Mouse (Mus musculus) heart, postnatal 0 days (tissue): ENCODE measurements at regions not wholly inside any gene's neighbourhood (a gene's known extent, or its start where the extent isn't known, plus 50 kb on each side); places are given as distances from the start of the nearest gene placed in this dataset.

Source experiments
- ATAC-seq: fragments of 200-750 bp; cut with Nextera tagmentation; 2 replicates; pipeline ENCODE4 v1.8.0; 2017; ENCODE audit warnings: low read depth, moderate number of reproducible peaks, moderate library complexity; ENCODE audit not compliant: insufficient read depth
- DNase-seq: peaks from one replicate; pipeline ENCODE4 v3.0.0-alpha.2; 2016; ENCODE audit warnings: low spot score
- H3K27ac ChIP-seq: fragments of 300-500 bp; sonication (generic); 2 replicates; pipeline ENCODE4 v1.5.1; 2014; ENCODE audit warnings: low read depth, mild to moderate bottlenecking
- H3K27me3 ChIP-seq: fragments of 300-500 bp; sonication (generic); 2 replicates; pipeline ENCODE4 v1.6.1; 2014; ENCODE audit warnings: low read length, mixed read lengths; ENCODE audit not compliant: control insufficient read depth, insufficient read depth
- H3K36me3 ChIP-seq: fragments of 300-500 bp; sonication (generic); replicated peaks from 2 replicates; pipeline ENCODE4 v1.6.1; 2014; ENCODE audit warnings: low read length, mixed read lengths; ENCODE audit not compliant: control insufficient read depth, insufficient read depth
- H3K4me1 ChIP-seq: fragments of 300-500 bp; sonication (generic); 2 replicates; pipeline ENCODE4 v1.6.1; 2014; ENCODE audit warnings: antibody characterized with exemption; ENCODE audit not compliant: control insufficient read depth, insufficient read depth
- H3K4me2 ChIP-seq: fragments of 300-500 bp; sonication (generic); 2 replicates; pipeline ENCODE4 v1.6.1; 2014; ENCODE audit warnings: low read depth, mild to moderate bottlenecking, low read length, moderate library complexity
- H3K4me3 ChIP-seq: fragments of 300-500 bp; sonication (generic); 2 replicates; pipeline ENCODE4 v1.5.1; 2014; ENCODE audit warnings: low read depth, low read length
- H3K9ac ChIP-seq: fragments of 300-500 bp; sonication (generic); replicated peaks from 2 replicates; pipeline ENCODE4 v1.6.1; 2014; ENCODE audit warnings: low read depth, low read length, mixed read lengths
- H3K9me3 ChIP-seq: fragments of 300-500 bp; sonication (generic); replicated peaks from 2 replicates; pipeline ENCODE4 v1.6.1; 2016; ENCODE audit warnings: low read length; ENCODE audit not compliant: control insufficient read depth
- CTCF ChIP-seq: IDR thresholded peaks from 2 replicates; pipeline ENCODE4 v1.5.1; 2016; ENCODE audit warnings: antibody characterized with exemption, control low read depth, low read depth
- EP300 ChIP-seq: IDR thresholded peaks from 2 replicates; pipeline ENCODE4 v1.6.1; 2016; ENCODE audit warnings: antibody characterized with exemption, low read depth
- WGBS: fragments of 180-500 bp; shearing (Covaris S2); extraction: QIAGEN DNeasy Blood & Tissue Kit; methylation state at CpG from one replicate; pipeline ENCODE4 v1.1.7; 2014; 5-methylcytosine and 5-hydroxymethylcytosine counted together

DNA sequence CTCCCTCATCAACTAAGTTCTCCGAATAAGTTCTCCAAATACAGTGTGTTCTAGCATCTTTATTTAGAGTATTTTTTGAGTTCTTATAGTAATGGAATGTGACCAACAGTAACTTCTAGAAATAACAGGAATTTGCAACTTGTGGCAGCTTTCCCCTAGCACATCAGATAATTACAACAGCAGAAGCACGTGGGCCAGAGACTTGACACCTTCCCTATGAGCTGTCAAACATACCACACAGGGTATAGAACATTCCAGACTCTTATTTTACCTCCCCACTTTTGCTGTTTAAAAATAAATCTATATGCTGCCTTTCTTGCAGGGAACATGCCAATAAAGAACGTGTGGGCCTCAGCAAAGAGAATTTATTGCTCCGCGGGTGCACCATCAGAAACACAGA, 77.4 kb upstream of the Commd8 start:
- Histone ChIP-seq H3K4me1 (no peaks in the 10 kb centered on the region), H3K27me3 (no peaks in the 10 kb centered on the region), H3K36me3 (peaks cover 21% of the 10 kb centered on the region), H3K4me2 (no peak overlapping the region), H3K4me3 (no peak overlapping the region), H3K9me3 (no peaks in the 10 kb centered on the region), H3K27ac (no peak overlapping the region), H3K9ac (no peak overlapping the region)
- no peak for DNase-seq
- WGBS, result 82% methylated on average over 5 of the region's 5 CpGs
- TF ChIP-seq EP300, result no peak
- no peak for ATAC-seq

DNA sequence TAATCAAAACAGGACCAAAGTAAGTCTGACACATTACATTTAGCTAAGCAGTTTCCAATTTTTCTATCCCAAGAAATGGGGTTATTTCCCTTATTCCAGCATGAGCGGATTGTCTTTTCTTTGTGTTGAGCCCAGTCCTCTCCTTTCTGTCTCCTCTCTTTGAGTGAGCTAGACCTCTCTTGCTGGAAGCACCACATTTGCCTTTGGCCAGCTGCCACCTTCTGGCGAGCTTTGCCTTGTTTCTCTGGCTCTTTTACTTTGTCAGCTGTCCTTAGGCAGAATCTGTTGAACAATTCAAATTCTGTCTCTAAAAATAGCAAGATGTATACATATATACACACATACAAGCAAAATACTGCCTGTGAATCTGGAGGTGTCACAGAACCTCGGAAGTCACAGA, 76.1 kb upstream of the Commd8 start:
- peaks cover 21% of the 10 kb centered on the region for H3K36me3 ChIP-seq
- H3K27ac ChIP-seq, result no peak overlapping the region
- H3K27me3 ChIP-seq, result no peaks in the 10 kb centered on the region
- WGBS, result 56% methylated on average over 3 of the region's 3 CpGs
- DNase-seq, result no peak
- no peaks in the 10 kb centered on the region for H3K4me1 ChIP-seq
- H3K4me3 ChIP-seq, result no peak overlapping the region
- H3K9ac ChIP-seq, result no peak overlapping the region
- no peaks in the 10 kb centered on the region for H3K9me3 ChIP-seq
- H3K4me2 ChIP-seq, result no peak overlapping the region
- ATAC-seq, result no peak
- TF ChIP-seq CTCF (peak; percentile 14; the same call in 1 of the 2 replicates), EP300 (no peak)

DNA sequence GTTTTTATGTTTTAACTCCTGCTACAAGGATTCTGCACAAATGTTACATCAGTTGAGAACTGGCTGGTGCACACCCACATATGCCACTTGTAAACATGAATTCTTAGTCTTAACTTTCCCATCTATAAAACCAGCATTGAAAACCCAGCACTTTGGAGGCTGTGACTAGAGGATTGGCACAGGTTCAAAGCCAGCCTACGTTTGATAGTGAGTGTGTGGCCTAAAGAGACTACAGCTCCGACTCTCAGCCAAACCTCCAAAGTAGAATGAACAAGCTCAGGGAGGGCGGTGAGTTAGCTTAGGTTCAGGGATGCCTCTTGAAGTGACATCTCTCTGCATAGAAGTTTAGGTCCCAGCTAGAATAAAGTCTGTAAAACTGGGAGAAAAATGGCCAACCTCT, 75.0 kb upstream of the Commd8 start:
- WGBS, result 40% methylated on average over 3 of the region's 3 CpGs
- Histone ChIP-seq H3K4me1 (no peaks in the 10 kb centered on the region), H3K4me3 (no peak overlapping the region), H3K27ac (no peak overlapping the region), H3K9me3 (no peaks in the 10 kb centered on the region), H3K36me3 (peaks cover 19% of the 10 kb centered on the region), H3K9ac (no peak overlapping the region), H3K27me3 (no peaks in the 10 kb centered on the region), H3K4me2 (no peak overlapping the region)
- TF ChIP-seq CTCF (no peak), EP300 (no peak)
- ATAC-seq (no peak), DNase-seq (no peak)

- no peak overlapping the region for H3K4me2 ChIP-seq
- H3K9ac ChIP-seq, result no peak overlapping the region
- H3K9me3 ChIP-seq, result no peaks in the 10 kb centered on the region
- TF ChIP-seq EP300, result no peak
- no peak for TF ChIP-seq CTCF
- ATAC-seq, result no peak
- H3K4me1 ChIP-seq, result no peaks in the 10 kb centered on the region
- no peak overlapping the region for H3K27ac ChIP-seq
- H3K27me3 ChIP-seq, result no peaks in the 10 kb centered on the region
- no peak overlapping the region for H3K4me3 ChIP-seq
- peaks cover 11% of the 10 kb centered on the region for H3K36me3 ChIP-seq
- WGBS, result 89% methylated on average over 3 of the region's 3 CpGs
- no peak for DNase-seq
Observed at GRCm38 (mm10) chr5:72241451-72241850, 73.5 kb upstream of the Commd8 start.

DNA sequence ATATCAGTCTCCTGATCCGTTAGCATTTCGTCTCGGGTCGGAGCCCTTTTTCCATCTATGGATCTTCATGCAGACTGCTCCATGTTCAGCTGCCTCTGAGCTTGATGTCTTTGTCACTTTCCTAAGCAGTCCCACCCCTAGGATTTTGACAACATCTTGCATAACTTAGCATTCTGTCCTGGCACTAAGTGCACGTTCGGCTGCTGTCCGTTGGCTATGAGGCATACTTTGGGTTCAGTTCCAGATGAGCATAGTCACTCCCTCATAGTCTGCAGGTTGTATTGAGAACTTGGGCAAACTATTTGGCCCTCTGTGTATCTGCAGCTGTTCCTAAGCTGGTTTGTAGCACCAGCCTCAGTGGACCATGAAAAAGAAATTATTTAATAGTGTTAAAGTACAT, 72.3 kb upstream of the Commd8 start:
- Histone ChIP-seq H3K27ac (no peak overlapping the region), H3K4me2 (no peak overlapping the region), H3K9ac (no peak overlapping the region), H3K9me3 (no peaks in the 10 kb centered on the region), H3K4me1 (no peaks in the 10 kb centered on the region), H3K27me3 (no peaks in the 10 kb centered on the region), H3K36me3 (peaks cover 7% of the 10 kb centered on the region; the same call in 1 of the 2 replicates), H3K4me3 (no peak overlapping the region)
- 86% methylated on average over 7 of the region's 7 CpGs for WGBS
- TF ChIP-seq EP300 (no peak), CTCF (no peak)
- no peak for DNase-seq
- no peak for ATAC-seq

DNA sequence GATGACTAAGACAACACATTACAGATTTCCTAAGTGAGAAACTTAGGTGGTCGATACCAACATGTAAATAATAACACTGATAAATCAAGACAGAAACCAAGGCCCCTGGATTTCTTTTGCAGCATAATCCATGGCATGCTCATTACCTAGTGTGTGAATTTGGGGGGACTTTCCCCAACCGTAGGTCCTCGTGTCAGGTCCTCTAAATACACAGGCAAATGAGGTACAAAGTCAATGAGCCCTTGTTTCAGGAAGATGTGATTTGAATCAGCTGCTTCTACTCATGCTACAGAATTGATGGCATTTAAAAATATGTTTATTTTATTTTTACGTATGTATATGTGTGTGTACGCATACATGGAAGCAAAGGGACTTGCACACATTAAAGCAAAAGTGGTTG, 59.0 kb upstream of the Commd8 start:
- Histone ChIP-seq H3K9ac (no peak overlapping the region), H3K4me1 (peaks cover 12% of the 10 kb centered on the region), H3K36me3 (0 out of 2 replicates have a peak, but pooled peaks cover 4% of the 10 kb centered on the region), H3K27ac (no peak overlapping the region), H3K27me3 (no peaks in the 10 kb centered on the region), H3K4me2 (no peak overlapping the region), H3K9me3 (no peaks in the 10 kb centered on the region), H3K4me3 (no peak overlapping the region)
- ATAC-seq (no peak), DNase-seq (no peak)
- TF ChIP-seq EP300 (no peak), CTCF (no peak)
- 93% methylated on average over 5 of the region's 5 CpGs for WGBS
